Mouse (Mus musculus): ENCODE data around the gene Evc.

GRCm38 (mm10) chr5:37351791-37352190 lies 15.1 kb upstream of the Evc start:
- no peak for TF ChIP-seq POLR2A (IDR thresholded peaks at IDR 0.05; ENCODE audit: extremely low read depth, insufficient read depth, low read length)
- no peak for TF ChIP-seq CTCF (IDR thresholded peaks at IDR 0.05; ENCODE audit: low read depth, low read length)

All from liver, adult 2 months (tissue).